Mouse (Mus musculus) kidney, postnatal 0 days (tissue): Measurements from ENCODE around the gene Cct3. TPM values are rescaled to one million over a fixed set of nuclear protein-coding genes. Genes with fewer than 3 reads are reported as not detected.

Source experiments
- ATAC-seq: fragments of 200-750 bp; cut with Nextera tagmentation; replicated peaks from 2 replicates; pipeline ENCODE4 v1.8.0; 2017; ENCODE audit warnings: low read depth, moderate number of reproducible peaks, moderate TSS enrichment, moderate library complexity; ENCODE audit not compliant: low FRiP score
- DNase-seq: peaks from one replicate; pipeline ENCODE4 v3.0.0-alpha.2; 2016; ENCODE audit warnings: low spot score
- H3K27ac ChIP-seq: fragments of 300-500 bp; sonication (generic); 2 replicates; pipeline ENCODE4 v1.5.1; 2014; ENCODE audit warnings: mild to moderate bottlenecking
- H3K27me3 ChIP-seq: fragments of 300-500 bp; sonication (generic); 2 replicates; pipeline ENCODE4 v1.6.1; 2014; ENCODE audit warnings: low read length, mixed read lengths; ENCODE audit not compliant: insufficient read depth
- H3K36me3 ChIP-seq: fragments of 300-500 bp; sonication (generic); 2 replicates; pipeline ENCODE4 v1.6.1; 2014; ENCODE audit warnings: low read length, mixed read lengths; ENCODE audit not compliant: insufficient read depth
- H3K4me1 ChIP-seq: fragments of 300-500 bp; sonication (generic); replicated peaks from 2 replicates; pipeline ENCODE4 v1.6.1; 2014; ENCODE audit warnings: antibody characterized with exemption, low read length, mixed read lengths; ENCODE audit not compliant: insufficient read depth
- H3K4me2 ChIP-seq: fragments of 300-500 bp; sonication (generic); 2 replicates; pipeline ENCODE4 v1.6.1; 2014; ENCODE audit warnings: mild to moderate bottlenecking, low read length, moderate library complexity, mixed read lengths
- H3K4me3 ChIP-seq: fragments of 300-500 bp; sonication (generic); replicated peaks from 2 replicates; pipeline ENCODE4 v1.5.1; 2014; ENCODE audit warnings: low read depth, low read length
- H3K9ac ChIP-seq: fragments of 300-500 bp; sonication (generic); 2 replicates; pipeline ENCODE4 v1.6.1; 2014; ENCODE audit warnings: low read depth, low read length
- H3K9me3 ChIP-seq: fragments of 300-500 bp; sonication (generic); replicated peaks from 2 replicates; pipeline ENCODE4 v1.6.1; 2016; ENCODE audit warnings: low read length, inconsistent platforms, mixed read lengths
- CTCF ChIP-seq: IDR thresholded peaks from 2 replicates; pipeline ENCODE4 v1.5.1; 2016; ENCODE audit warnings: antibody characterized with exemption, low read depth, mild to moderate bottlenecking, moderate library complexity
- WGBS: fragments of 180-500 bp; shearing (Covaris S2); extraction: QIAGEN DNeasy Blood & Tissue Kit; methylation state at CpG from one replicate; pipeline ENCODE4 v1.1.7; 2014; 5-methylcytosine and 5-hydroxymethylcytosine counted together
- polyA plus RNA-seq: library from polyadenylated mRNA; unstranded; fragments of >200 nt; fragmentation: Nextera tagmentation; extraction: Ambion mirVana; gene quantifications from 2 replicates; pipeline ENCODE4 v1.2.1, GENCODE M21; 2015

The Cct3 gene
- 373 and 411 TPM in 2 replicates for polyA plus RNA-seq

GRCm38 (mm10) chr3:88296561-88297318, at the start of gene Cct3, which contains the start of gene Tsacc:
Gene Cct3, plus strand, starts transcription at chr3:88297116.
Gene Tsacc, minus strand, starts transcription at chr3:88296999.
- Histone ChIP-seq H3K4me2 (peak within 1 kb of the TSS; percentile 66), H3K36me3 (peaks cover 14% of the 10 kb centered on the region; the same call in 1 of the 2 replicates), H3K4me1 (peaks cover 6% of the 10 kb centered on the region), H3K4me3 (peak within 1 kb of the TSS; percentile 56), H3K9ac (peak within 1 kb of the TSS; percentile 74), H3K9me3 (no peaks in the 10 kb centered on the region), H3K27me3 (no peaks in the 10 kb centered on the region), H3K27ac (peak within 1 kb of the TSS; percentile 77)
- peak; percentile 100 for DNase-seq
- peak; percentile 38 for TF ChIP-seq CTCF
- WGBS: under 1% methylated on average over 44 of the region's 44 CpGs
- peak; percentile 99 for ATAC-seq

GRCm38 (mm10) chr3:88247666-88248065, 49.2 kb upstream of the Cct3 start:
- H3K27me3 ChIP-seq: peaks cover 5% of the 10 kb centered on the region; the same call in 1 of the 2 replicates
- no peak overlapping the region for H3K27ac ChIP-seq
- ATAC-seq (no peak), DNase-seq (no peak)
- 47% methylated on average over 9 of the region's 9 CpGs for WGBS
- H3K4me2 ChIP-seq: no peak overlapping the region
- no peaks in the 10 kb centered on the region for H3K4me1 ChIP-seq
- no peaks in the 10 kb centered on the region for H3K9me3 ChIP-seq
- H3K9ac ChIP-seq: no peak overlapping the region
- no peaks in the 10 kb centered on the region for H3K36me3 ChIP-seq
- TF ChIP-seq CTCF: no peak
- no peak overlapping the region for H3K4me3 ChIP-seq

- Histone ChIP-seq H3K4me2 (no peak overlapping the region), H3K4me1 (no peaks in the 10 kb centered on the region), H3K36me3 (no peaks in the 10 kb centered on the region), H3K27me3 (peaks cover 1% of the 10 kb centered on the region; the same call in 1 of the 2 replicates), H3K9me3 (no peaks in the 10 kb centered on the region), H3K9ac (no peak overlapping the region), H3K4me3 (no peak overlapping the region), H3K27ac (no peak overlapping the region)
- TF ChIP-seq CTCF: no peak
- WGBS: 67% methylated on average over 11 of the region's 11 CpGs
- DNase-seq (no peak), ATAC-seq (no peak)
Measured at GRCm38 (mm10) chr3:88248406-88248805, 48.5 kb upstream of the Cct3 start.

GRCm38 (mm10) chr3:88252739-88253138, 44.2 kb upstream of the Cct3 start:
- 68% methylated on average over 6 of the region's 6 CpGs for WGBS
- peaks cover 17% of the 10 kb centered on the region for H3K4me1 ChIP-seq
- no peak for DNase-seq
- no peaks in the 10 kb centered on the region for H3K36me3 ChIP-seq
- H3K4me2 ChIP-seq: no peak overlapping the region
- no peak overlapping the region for H3K4me3 ChIP-seq
- peaks cover 4% of the 10 kb centered on the region; the same call in 1 of the 2 replicates for H3K27me3 ChIP-seq
- no peak overlapping the region for H3K9ac ChIP-seq
- H3K27ac ChIP-seq: no peak overlapping the region
- no peaks in the 10 kb centered on the region for H3K9me3 ChIP-seq
- no peak for ATAC-seq
- no peak for TF ChIP-seq CTCF

- Histone ChIP-seq H3K27ac (no peak within 1 kb of the TSS), H3K4me2 (peak within 1 kb of the TSS; percentile 70), H3K9ac (peak within 1 kb of the TSS; percentile 46), H3K9me3 (no peaks in the 10 kb centered on the region), H3K36me3 (no peaks in the 10 kb centered on the region), H3K4me3 (peak within 1 kb of the TSS; percentile 42), H3K4me1 (peaks cover 17% of the 10 kb centered on the region), H3K27me3 (peaks cover 4% of the 10 kb centered on the region; the same call in 1 of the 2 replicates)
- peak; percentile 62 for ATAC-seq
- 2% methylated on average over 34 of the region's 34 CpGs for WGBS
- DNase-seq: peak; percentile 24
- no peak for TF ChIP-seq CTCF
Measured at GRCm38 (mm10) chr3:88254268-88254926, 42.5 kb upstream of the Cct3 start, which contains the start of gene Rhbg. Gene Rhbg, minus strand, starts transcription at chr3:88254709.

GRCm38 (mm10) chr3:88255950-88256349, 41.0 kb upstream of the Cct3 start:
- H3K36me3 ChIP-seq: no peaks in the 10 kb centered on the region
- DNase-seq (peak; percentile 81), ATAC-seq (0 out of 2 replicates have a peak, but pooled peaks have one; percentile 35)
- no peak overlapping the region for H3K4me2 ChIP-seq
- no peak overlapping the region for H3K27ac ChIP-seq
- H3K4me3 ChIP-seq: no peak overlapping the region
- TF ChIP-seq CTCF: no peak
- WGBS: 29% methylated on average over 6 of the region's 6 CpGs
- no peaks in the 10 kb centered on the region for H3K9me3 ChIP-seq
- H3K27me3 ChIP-seq: peaks cover 4% of the 10 kb centered on the region; the same call in 1 of the 2 replicates
- H3K4me1 ChIP-seq: peaks cover 17% of the 10 kb centered on the region
- no peak overlapping the region for H3K9ac ChIP-seq
